ENCODE assay signal across 17 mouse cellular contexts in the genomic region with DNA sequence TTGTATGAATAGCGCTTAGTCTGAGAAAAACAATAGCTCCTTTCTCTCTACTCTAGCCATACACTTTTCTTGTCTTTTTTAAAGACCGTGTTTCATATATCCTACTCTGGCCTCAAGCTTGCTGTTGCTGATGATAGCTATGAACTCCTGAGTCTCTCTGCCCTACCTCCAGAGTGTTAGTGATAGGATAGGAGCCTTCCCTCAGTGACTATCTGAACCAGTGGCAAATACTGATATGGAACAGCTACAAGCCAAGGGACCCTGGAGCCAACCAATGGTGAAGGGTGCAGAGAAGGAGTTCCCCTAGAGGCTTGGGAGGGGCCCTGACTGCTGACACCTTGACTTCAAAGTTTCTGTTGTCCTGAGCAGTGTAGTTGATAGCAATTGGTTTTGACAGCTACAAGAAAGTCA. TPM values are rescaled to one million over a fixed set of nuclear protein-coding genes. Genes with fewer than 3 reads are reported as not detected.
A peak's percentile ranks its signal among the peaks of the same experiment; 100 is the strongest.
DNase-seq lines count a peak whose midpoint lies in the region; ATAC-seq and TF ChIP-seq lines count a peak whose summit lies in the region.
"Had no signal": no experiment of that assay in that cellular context is flagged by ENCODE, and none has a peak within 500 bp of the region (broad histone marks: within the 10 kb centered on the region; RNA-seq: fewer than 3 reads in every experiment).

No protein-coding gene starts in this region.

- TF ChIP-seq EP300 in stomach, postnatal 0 days (optimal IDR thresholded peaks at IDR 0.05): no peak

- H3K36me3 ChIP-seq in stomach, embryonic 14.5 days (ENCODE audit: control insufficient read depth, insufficient read depth, low read length): no peaks in the 10 kb centered on the region
- H3K36me3 ChIP-seq in stomach, postnatal 0 days (ENCODE audit: control insufficient read depth, insufficient read depth, low read length): no peaks in the 10 kb centered on the region
- H3K36me3 ChIP-seq in liver, embryonic 12.5 days: no peaks in the 10 kb centered on the region
- H3K36me3 ChIP-seq in hindbrain, embryonic 11.5 days (ENCODE audit: control insufficient read depth, insufficient read depth, low read length): no peaks in the 10 kb centered on the region
- H3K36me3 ChIP-seq: lung, embryonic 15.5 days had no signal

- H3K9ac ChIP-seq in stomach, embryonic 14.5 days (replicated peaks; ENCODE audit: low read depth, low read length): no peak overlapping the region
- no peak overlapping the region for H3K9ac ChIP-seq in stomach, postnatal 0 days (ENCODE audit: low read length)
- peak overlapping the region; percentile 57 for H3K9ac ChIP-seq in liver, embryonic 12.5 days
- H3K9ac ChIP-seq in hindbrain, embryonic 11.5 days (ENCODE audit: low read depth, low read length): no peak overlapping the region
- H3K9ac ChIP-seq: lung, embryonic 15.5 days had no signal

- peak; percentile 82; the same call in 1 of the 2 replicates for ATAC-seq in stomach, embryonic 14.5 days (ENCODE audit: insufficient number of reproducible peaks, insufficient read depth, low FRiP score, low read depth)
- no peak for ATAC-seq in stomach, postnatal 0 days (ENCODE audit: low FRiP score, low TSS enrichment)
- peak; percentile 99 for ATAC-seq in liver, embryonic 12.5 days
- no peak for ATAC-seq in hindbrain, embryonic 11.5 days (ENCODE audit: low FRiP score)

- peak; percentile 6 for DNase-seq in embryo, embryonic 11 days
- no peak for DNase-seq in embryo, embryonic 10.5 days (ENCODE audit: low spot score)
- DNase-seq in stomach, postnatal 0 days (ENCODE audit: low spot score): no peak
- peak; percentile 36 for DNase-seq in yolk sac, embryonic 10.5 days (ENCODE audit: low spot score)
- no peak for DNase-seq in Muller cell, postnatal 12 days (ENCODE audit: inconsistent ontology term)
- DNase-seq in hindbrain, embryonic 11.5 days (ENCODE audit: low spot score): no peak
- DNase-seq: adrenal gland, postnatal 10 days; cerebellum, postnatal 25 days; gastrocnemius, postnatal 25 days; kidney, postnatal 14 days; layer of hippocampus, postnatal 36 days; left cerebral cortex, postnatal 4 days; thymus, postnatal 36 days had no signal

- WGBS in stomach, embryonic 14.5 days: 77% methylated on average over 2 of the region's 2 CpGs
- WGBS in stomach, postnatal 0 days: 73% methylated on average over 2 of the region's 2 CpGs
- 31% methylated on average over 2 of the region's 2 CpGs for WGBS in liver, embryonic 12.5 days (ENCODE audit: insufficient replicate concordance)
- WGBS in hindbrain, embryonic 11.5 days: 40% methylated on average over 2 of the region's 2 CpGs

- H3K27ac ChIP-seq in stomach, embryonic 14.5 days (ENCODE audit: low read length): no peak overlapping the region
- H3K27ac ChIP-seq in stomach, postnatal 0 days (replicated peaks): no peak overlapping the region
- H3K27ac ChIP-seq in liver, embryonic 12.5 days: peak overlapping the region; percentile 95
- H3K27ac ChIP-seq in hindbrain, embryonic 11.5 days (ENCODE audit: low read depth, low read length): no peak overlapping the region
- H3K27ac ChIP-seq: lung, embryonic 15.5 days had no signal

- H3K4me2 ChIP-seq in stomach, embryonic 14.5 days (replicated peaks; ENCODE audit: low read depth, low read length): no peak overlapping the region
- no peak overlapping the region for H3K4me2 ChIP-seq in stomach, postnatal 0 days (replicated peaks; ENCODE audit: low read depth)
- H3K4me2 ChIP-seq in liver, embryonic 12.5 days: peak overlapping the region; percentile 58
- H3K4me2 ChIP-seq in hindbrain, embryonic 11.5 days (replicated peaks; ENCODE audit: low read depth, low read length): no peak overlapping the region
- H3K4me2 ChIP-seq: lung, embryonic 15.5 days had no signal

- H3K4me3 ChIP-seq in stomach, embryonic 14.5 days (ENCODE audit: low read depth, low read length): no peak overlapping the region
- no peak overlapping the region for H3K4me3 ChIP-seq in stomach, postnatal 0 days (ENCODE audit: low read depth, low read length)
- no peak overlapping the region; the same call in 1 of the 2 replicates for H3K4me3 ChIP-seq in liver, embryonic 12.5 days
- no peak overlapping the region for H3K4me3 ChIP-seq in hindbrain, embryonic 11.5 days (ENCODE audit: low read depth, low read length)
- H3K4me3 ChIP-seq: lung, embryonic 15.5 days; megakaryocyte, embryonic 14.5 days had no signal

- no peak for TF ChIP-seq CTCF in stomach, postnatal 0 days (IDR thresholded peaks at IDR 0.05; ENCODE audit: low read depth)

- H3K9me3 ChIP-seq in stomach, embryonic 14.5 days (ENCODE audit: control insufficient read depth, low read depth, low read length): no peaks in the 10 kb centered on the region
- H3K9me3 ChIP-seq in stomach, postnatal 0 days (ENCODE audit: control insufficient read depth, low read length): no peaks in the 10 kb centered on the region
- no peaks in the 10 kb centered on the region for H3K9me3 ChIP-seq in liver, embryonic 12.5 days (replicated peaks)
- H3K9me3 ChIP-seq in hindbrain, embryonic 11.5 days (ENCODE audit: control insufficient read depth, low read length): no peaks in the 10 kb centered on the region
- H3K9me3 ChIP-seq: lung, embryonic 15.5 days; megakaryocyte, embryonic 14.5 days had no signal

- H3K4me1 ChIP-seq in stomach, embryonic 14.5 days (ENCODE audit: control insufficient read depth, insufficient read depth, low read length): no peaks in the 10 kb centered on the region
- H3K4me1 ChIP-seq in stomach, postnatal 0 days (replicated peaks; ENCODE audit: control insufficient read depth, insufficient read depth): no peaks in the 10 kb centered on the region
- H3K4me1 ChIP-seq in liver, embryonic 12.5 days: peaks cover 96% of the 10 kb centered on the region
- H3K4me1 ChIP-seq in hindbrain, embryonic 11.5 days (replicated peaks; ENCODE audit: control insufficient read depth, insufficient read depth, low read length): no peaks in the 10 kb centered on the region
- H3K4me1 ChIP-seq: lung, embryonic 15.5 days had no signal

- no peaks in the 10 kb centered on the region for H3K27me3 ChIP-seq in stomach, embryonic 14.5 days (ENCODE audit: control insufficient read depth, insufficient read depth, low read length)
- H3K27me3 ChIP-seq in stomach, postnatal 0 days (ENCODE audit: control insufficient read depth, insufficient read depth, low read length): no peaks in the 10 kb centered on the region
- no peaks in the 10 kb centered on the region for H3K27me3 ChIP-seq in liver, embryonic 12.5 days (replicated peaks)
- no peaks in the 10 kb centered on the region for H3K27me3 ChIP-seq in hindbrain, embryonic 11.5 days (ENCODE audit: control insufficient read depth, insufficient read depth, low read length)
- H3K27me3 ChIP-seq: lung, embryonic 15.5 days had no signal

RNA-seq across cellular contexts. Expression of a gene that starts 14.9 kb away (rescaled TPM):
- 16.7 and 20.3 TPM in 2 replicates for polyA plus RNA-seq in stomach, embryonic 14.5 days (2014; fragmentation: Nextera tagmentation; extraction: Ambion mirVana)
- 4.4 and 4.8 TPM in 2 replicates for polyA plus RNA-seq in stomach, postnatal 0 days (2015; fragmentation: Nextera tagmentation; extraction: Ambion mirVana)
- polyA plus RNA-seq in liver, embryonic 12.5 days (2016; fragmentation: Nextera tagmentation; extraction: Ambion mirVana): 9.1 and 9.7 TPM in 2 replicates
- polyA plus RNA-seq in hindbrain, embryonic 11.5 days (2014; fragmentation: Nextera tagmentation; extraction: Ambion mirVana): 14.1 and 18.2 TPM in 2 replicates

RNA-seq across cellular contexts. Expression of a gene that starts 38.4 kb away (rescaled TPM):
- polyA plus RNA-seq in stomach, embryonic 14.5 days (2014; fragmentation: Nextera tagmentation; extraction: Ambion mirVana): 30.0 and 53.3 TPM in 2 replicates
- polyA plus RNA-seq in stomach, postnatal 0 days (2015; fragmentation: Nextera tagmentation; extraction: Ambion mirVana): 13.0 and 25.1 TPM in 2 replicates
- 8.7 and 15.2 TPM in 2 replicates for polyA plus RNA-seq in liver, embryonic 12.5 days (2016; fragmentation: Nextera tagmentation; extraction: Ambion mirVana)
- 14.9 and 16.3 TPM in 2 replicates for polyA plus RNA-seq in hindbrain, embryonic 11.5 days (2014; fragmentation: Nextera tagmentation; extraction: Ambion mirVana)

Comparison
In these comparisons a context has a peak if more than half of its experiments do, and no peak if none do; other contexts are left out.
1. DNase-seq: peak in embryo, embryonic 11 days (single experiment) and yolk sac, embryonic 10.5 days (single experiment); none in embryo, embryonic 10.5 days (single experiment), stomach, postnatal 0 days (single experiment), Muller cell, postnatal 12 days (single experiment) and hindbrain, embryonic 11.5 days (single experiment).
2. ATAC-seq: peak in stomach, embryonic 14.5 days (single experiment) and liver, embryonic 12.5 days (single experiment); none in stomach, postnatal 0 days (single experiment) and hindbrain, embryonic 11.5 days (single experiment).